Mouse (Mus musculus) splenic B cell, adult 2 months (primary cell): ENCODE data around the gene Arrdc5.

ENCODE experiments used
- DNase-seq: peaks from one replicate; pipeline ENCODE4 v3.0.0-alpha.2; 2011; ENCODE audit warnings: low read depth, low spot score
- H3K27me3 ChIP-seq: 2 replicates; pipeline ENCODE4 v1.6.1; 2012; ENCODE audit warnings: mild to moderate bottlenecking, low read length, moderate library complexity, mixed read lengths; ENCODE audit not compliant: control insufficient read depth, poor library complexity, insufficient read depth, severe bottlenecking
- H3K36me3 ChIP-seq: 2 replicates; pipeline ENCODE4 v1.6.1; 2012; ENCODE audit warnings: mild to moderate bottlenecking, low read length, moderate library complexity, mixed read lengths; ENCODE audit not compliant: control insufficient read depth, poor library complexity, insufficient read depth, severe bottlenecking

Arrdc5 gene

GRCm38 (mm10) chr17:56300186-56300585 is at the start of gene Arrdc5:
Gene Arrdc5, minus strand, starts transcription at chr17:56300286.
- DNase-seq: no peak
- no peaks in the 10 kb centered on the region for H3K36me3 ChIP-seq
- no peaks in the 10 kb centered on the region for H3K27me3 ChIP-seq

GRCm38 (mm10) chr17:56348586-56348985 is 48.5 kb upstream of the Arrdc5 start:
- H3K36me3 ChIP-seq: no peaks in the 10 kb centered on the region; the same call in 1 of the 2 replicates
- DNase-seq: no peak
- H3K27me3 ChIP-seq: no peaks in the 10 kb centered on the region

- no peaks in the 10 kb centered on the region for H3K27me3 ChIP-seq
- H3K36me3 ChIP-seq: no peaks in the 10 kb centered on the region; the same call in 1 of the 2 replicates
- no peak for DNase-seq
Measured at GRCm38 (mm10) chr17:56348128-56348527, 48.0 kb upstream of the Arrdc5 start.

GRCm38 (mm10) chr17:56345364-56345763 is 45.3 kb upstream of the Arrdc5 start:
- H3K27me3 ChIP-seq: no peaks in the 10 kb centered on the region
- no peaks in the 10 kb centered on the region; the same call in 1 of the 2 replicates for H3K36me3 ChIP-seq
- DNase-seq: no peak

GRCm38 (mm10) chr17:56343466-56343865 is 43.4 kb upstream of the Arrdc5 start:
- Histone ChIP-seq H3K27me3 (no peaks in the 10 kb centered on the region), H3K36me3 (no peaks in the 10 kb centered on the region; the same call in 1 of the 2 replicates)
- no peak for DNase-seq

GRCm38 (mm10) chr17:56340717-56341116 is 40.6 kb upstream of the Arrdc5 start:
- Histone ChIP-seq H3K36me3 (no peaks in the 10 kb centered on the region; the same call in 1 of the 2 replicates), H3K27me3 (no peaks in the 10 kb centered on the region)
- no peak for DNase-seq

- Histone ChIP-seq H3K27me3 (no peaks in the 10 kb centered on the region), H3K36me3 (no peaks in the 10 kb centered on the region)
- peak; percentile 79 for DNase-seq
Measured at GRCm38 (mm10) chr17:56338909-56339308, 38.8 kb upstream of the Arrdc5 start.

GRCm38 (mm10) chr17:56337791-56338190 is 37.7 kb upstream of the Arrdc5 start:
- peak; percentile 29 for DNase-seq
- Histone ChIP-seq H3K36me3 (no peaks in the 10 kb centered on the region), H3K27me3 (no peaks in the 10 kb centered on the region)

GRCm38 (mm10) chr17:56337190-56337589 is 37.1 kb upstream of the Arrdc5 start:
- no peaks in the 10 kb centered on the region for H3K27me3 ChIP-seq
- peak; percentile 69 for DNase-seq
- no peaks in the 10 kb centered on the region for H3K36me3 ChIP-seq

- Histone ChIP-seq H3K36me3 (no peaks in the 10 kb centered on the region), H3K27me3 (no peaks in the 10 kb centered on the region)
- no peak for DNase-seq
Measured at GRCm38 (mm10) chr17:56332987-56333386, 32.9 kb upstream of the Arrdc5 start.

- no peak for DNase-seq
- Histone ChIP-seq H3K27me3 (no peaks in the 10 kb centered on the region), H3K36me3 (no peaks in the 10 kb centered on the region)
Measured at GRCm38 (mm10) chr17:56331256-56331655, 31.2 kb upstream of the Arrdc5 start.

- H3K27me3 ChIP-seq: no peaks in the 10 kb centered on the region
- peak; percentile 46 for DNase-seq
- H3K36me3 ChIP-seq: no peaks in the 10 kb centered on the region
Measured at GRCm38 (mm10) chr17:56330345-56330744, 30.3 kb upstream of the Arrdc5 start.

- no peak for DNase-seq
- H3K36me3 ChIP-seq: no peaks in the 10 kb centered on the region
- H3K27me3 ChIP-seq: no peaks in the 10 kb centered on the region
Measured at GRCm38 (mm10) chr17:56329267-56329666, 29.2 kb upstream of the Arrdc5 start.

GRCm38 (mm10) chr17:56326153-56327147 is 26.4 kb upstream of the Arrdc5 start:
- DNase-seq: no peak
- H3K27me3 ChIP-seq: no peaks in the 10 kb centered on the region

GRCm38 (mm10) chr17:56325450-56326152 is 25.5 kb upstream of the Arrdc5 start, which contains the start of gene Kdm4b:
Gene Kdm4b, plus strand, starts transcription at chr17:56326062.
- peak; percentile 99 for DNase-seq
- Histone ChIP-seq H3K27me3 (no peaks in the 10 kb centered on the region), H3K36me3 (no peaks in the 10 kb centered on the region)

More at GRCm38 (mm10) chr17:56326153-56327147, 26.4 kb upstream of the Arrdc5 start:
- no peaks in the 10 kb centered on the region for H3K36me3 ChIP-seq
